Mouse (Mus musculus): Measurements from ENCODE around the gene Chtop.
A peak's percentile ranks its signal among the peaks of the same experiment; 100 is the strongest.

Chtop gene

GRCm38 (mm10) chr3:90465081-90465685, 44.1 kb downstream of the Chtop start:
- DNase-seq (ENCODE audit: low spot score in 2 of 2): peak; percentile 33 to 35

- DNase-seq (ENCODE audit: low spot score in 2 of 2): peak in 1 of 2 experiments; percentile 13
These were observed 44.7 kb downstream of the Chtop start for GRCm38 (mm10) chr3:90464552-90465080.

GRCm38 (mm10) chr3:90462579-90462978, 46.7 kb downstream of the Chtop start:
- no peak for DNase-seq (ENCODE audit: low spot score in 2 of 2)

GRCm38 (mm10) chr3:90461935-90462334, 47.4 kb downstream of the Chtop start:
- no peak for DNase-seq (ENCODE audit: low spot score in 2 of 2)

- DNase-seq (ENCODE audit: low spot score in 2 of 2): no peak
These were observed 49.0 kb downstream of the Chtop start for GRCm38 (mm10) chr3:90460315-90460714.

GRCm38 (mm10) chr3:90459727-90460126, 49.6 kb downstream of the Chtop start:
- DNase-seq (ENCODE audit: low spot score in 2 of 2): no peak

- no peak for DNase-seq (ENCODE audit: low spot score in 2 of 2)
These were observed 54.4 kb downstream of the Chtop start for GRCm38 (mm10) chr3:90454931-90455330.

- no peak for DNase-seq (ENCODE audit: low spot score in 2 of 2)
These were observed 57.8 kb downstream of the Chtop start for GRCm38 (mm10) chr3:90451396-90452095.

GRCm38 (mm10) chr3:90450874-90451273, 58.4 kb downstream of the Chtop start:
- DNase-seq (ENCODE audit: low spot score in 2 of 2): no peak
